Mouse (Mus musculus) hindbrain, embryonic 15.5 days (tissue): ENCODE measurements around the gene Atxn1l. TPM values are rescaled to one million over a fixed set of nuclear protein-coding genes. Genes with fewer than 3 reads are reported as not detected.

ENCODE experiments used
- ATAC-seq: fragments of 200-750 bp; cut with Nextera tagmentation; 2 replicates; pipeline ENCODE4 v1.8.0; 2017; ENCODE audit warnings: low read depth, moderate number of reproducible peaks, moderate TSS enrichment; ENCODE audit not compliant: low FRiP score
- H3K27ac ChIP-seq: fragments of 300-500 bp; sonication (generic); replicated peaks from 2 replicates; pipeline ENCODE4 v1.5.1; 2015; ENCODE audit warnings: mild to moderate bottlenecking, inconsistent platforms
- H3K27me3 ChIP-seq: fragments of 300-500 bp; sonication (generic); 2 replicates; pipeline ENCODE4 v1.6.1; 2015; ENCODE audit warnings: control low read depth, inconsistent platforms
- H3K36me3 ChIP-seq: fragments of 300-500 bp; sonication (generic); 2 replicates; pipeline ENCODE4 v1.6.1; 2015; ENCODE audit warnings: control low read depth, inconsistent platforms
- H3K4me1 ChIP-seq: fragments of 300-500 bp; sonication (generic); replicated peaks from 2 replicates; pipeline ENCODE4 v1.6.1; 2015; ENCODE audit warnings: control low read depth, inconsistent platforms
- H3K4me2 ChIP-seq: fragments of 300-500 bp; sonication (generic); 2 replicates; pipeline ENCODE4 v1.6.1; 2015; ENCODE audit warnings: moderate library complexity, mild to moderate bottlenecking, inconsistent platforms
- H3K4me3 ChIP-seq: fragments of 300-500 bp; sonication (generic); 2 replicates; pipeline ENCODE4 v1.5.1; 2015; ENCODE audit warnings: mild to moderate bottlenecking, inconsistent platforms
- H3K9ac ChIP-seq: fragments of 300-500 bp; sonication (generic); 2 replicates; pipeline ENCODE4 v1.6.1; 2015; ENCODE audit warnings: inconsistent platforms
- H3K9me3 ChIP-seq: fragments of 300-500 bp; sonication (generic); 2 replicates; pipeline ENCODE4 v1.6.1; 2016; ENCODE audit warnings: control low read depth, inconsistent platforms
- WGBS: fragments of 180-500 bp; shearing (Covaris S2); methylation state at CpG from one replicate; pipeline ENCODE4 v1.1.7; 2015; 5-methylcytosine and 5-hydroxymethylcytosine counted together
- polyA plus RNA-seq: library from polyadenylated mRNA; unstranded; fragments of >200 nt; fragmentation: Nextera tagmentation; extraction: Ambion mirVana; gene quantifications from 2 replicates; pipeline ENCODE4 v1.2.1, GENCODE M21; 2015

Gene Atxn1l
- 3.8 and 4.1 TPM in 2 replicates for polyA plus RNA-seq

DNA sequence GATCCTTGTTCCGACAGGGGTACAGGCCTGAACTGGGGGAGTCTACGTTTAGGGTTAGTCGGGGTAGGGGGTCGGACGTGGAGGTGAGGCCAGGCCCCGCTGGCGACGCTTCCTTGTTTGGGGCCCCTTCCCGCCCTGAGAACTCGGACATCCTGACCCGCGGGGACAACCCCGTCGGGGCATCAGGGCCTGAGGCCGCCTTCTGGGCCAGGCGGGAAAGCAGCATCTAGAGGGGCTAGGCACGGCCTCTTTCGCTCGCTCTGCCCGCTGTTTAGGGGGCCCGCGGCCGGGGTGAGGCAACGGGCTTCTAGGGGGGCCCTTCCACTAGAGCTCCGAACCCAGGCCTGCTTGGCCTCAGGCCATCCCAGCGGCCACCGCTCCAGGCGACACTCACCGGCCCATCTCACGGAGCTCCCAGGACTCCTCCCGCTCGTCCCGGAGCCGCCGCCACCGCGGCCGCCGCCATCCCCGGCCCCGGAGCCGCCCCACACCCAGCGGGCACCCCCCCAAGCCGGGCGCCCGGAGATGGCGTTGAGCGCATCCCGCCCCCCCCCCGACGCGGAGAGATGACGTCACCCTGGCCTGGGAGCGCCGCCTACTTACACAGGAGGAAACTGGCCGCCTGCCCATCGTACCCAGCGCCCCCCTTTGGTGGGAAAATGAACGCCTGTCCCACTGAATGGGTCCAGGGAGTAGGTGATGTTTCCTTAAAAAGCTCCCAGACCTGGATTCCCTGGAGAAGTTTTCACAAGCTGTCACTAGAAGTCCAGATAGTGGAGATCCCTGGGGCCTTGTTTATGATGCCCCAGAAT, at the start of gene Atxn1l:
Atxn1l (minus strand) TSS at position 503 of the 812 bp plus-strand sequence.
- peak within 1 kb of the TSS; percentile 74 for H3K27ac ChIP-seq
- no peaks in the 10 kb centered on the region for H3K9me3 ChIP-seq
- peak within 1 kb of the TSS; percentile 91 for H3K4me3 ChIP-seq
- peak; percentile 88 for ATAC-seq
- 2% methylated on average over 52 of the region's 59 CpGs for WGBS
- H3K9ac ChIP-seq = peak within 1 kb of the TSS; percentile 97
- peaks cover 19% of the 10 kb centered on the region for H3K36me3 ChIP-seq
- H3K27me3 ChIP-seq = no peaks in the 10 kb centered on the region
- peak within 1 kb of the TSS; percentile 86 for H3K4me2 ChIP-seq
- H3K4me1 ChIP-seq = peaks cover 14% of the 10 kb centered on the region

- Histone ChIP-seq H3K9me3 (no peaks in the 10 kb centered on the region), H3K4me1 (peaks cover 26% of the 10 kb centered on the region), H3K4me3 (peak overlapping the region; percentile 3; the same call in 1 of the 2 replicates), H3K4me2 (peak overlapping the region; percentile 96), H3K9ac (peak overlapping the region; percentile 9; the same call in 1 of the 2 replicates), H3K27me3 (no peaks in the 10 kb centered on the region), H3K36me3 (no peaks in the 10 kb centered on the region), H3K27ac (no peak overlapping the region)
- no peak for ATAC-seq
- WGBS = 72% methylated on average over 4 of the region's 4 CpGs
These were observed 43.0 kb upstream of the Atxn1l start for GRCm38 (mm10) chr8:109780548-109780947.

DNA sequence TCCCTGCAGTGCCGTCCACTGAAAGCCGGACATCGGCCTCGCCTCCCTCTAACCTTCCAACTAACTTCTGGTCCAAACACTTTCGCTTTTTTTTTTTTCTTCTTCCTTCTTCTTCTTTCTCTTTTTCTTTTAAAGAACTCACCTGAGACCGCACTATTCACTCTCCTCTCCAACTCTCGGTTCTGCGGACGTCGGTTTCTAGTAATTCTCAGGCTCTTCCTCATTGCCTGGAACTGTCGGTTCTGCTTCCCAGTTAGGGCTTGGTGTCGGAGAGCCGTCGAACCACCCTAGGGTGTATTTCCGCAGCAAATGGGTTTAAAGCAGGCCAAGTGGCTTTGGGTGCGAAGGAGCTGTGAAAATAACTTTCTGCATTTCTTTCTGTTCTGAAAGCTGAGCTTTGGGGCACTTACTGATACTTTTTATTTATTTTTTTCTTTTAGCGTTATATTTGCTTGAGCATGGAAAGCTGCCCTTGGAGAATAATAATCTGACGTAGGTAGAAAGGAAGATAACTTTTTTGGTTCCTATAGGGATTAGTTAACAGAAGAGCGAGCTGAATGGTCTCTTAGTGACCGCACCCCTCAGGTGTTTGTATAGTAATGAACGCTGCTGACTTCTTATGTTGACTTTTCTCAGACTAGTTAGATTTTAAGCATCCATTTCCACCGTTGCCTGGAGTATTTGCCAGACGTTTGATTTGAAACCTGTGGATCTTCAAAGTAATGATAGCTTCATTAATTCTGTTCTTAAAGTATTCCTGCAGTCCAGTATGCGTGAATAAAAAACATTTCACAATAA, 42.1 kb upstream of the Atxn1l start:
- H3K4me2 ChIP-seq = peak overlapping the region; percentile 96
- H3K27me3 ChIP-seq = 0 out of 2 replicates have a peak, but pooled peaks cover 4% of the 10 kb centered on the region
- H3K9me3 ChIP-seq = no peaks in the 10 kb centered on the region
- H3K9ac ChIP-seq = peak overlapping the region; percentile 97
- ATAC-seq = no peak
- H3K4me1 ChIP-seq = peaks cover 25% of the 10 kb centered on the region
- peak overlapping the region; percentile 99 for H3K27ac ChIP-seq
- no peaks in the 10 kb centered on the region for H3K36me3 ChIP-seq
- WGBS = 22% methylated on average over 24 of the region's 24 CpGs
- H3K4me3 ChIP-seq = peak overlapping the region; percentile 100

GRCm38 (mm10) chr8:109778993-109779421, 41.5 kb upstream of the Atxn1l start:
- peak; percentile 62; the same call in 1 of the 2 replicates for ATAC-seq

GRCm38 (mm10) chr8:109778280-109778977, 40.9 kb upstream of the Atxn1l start, which contains the start of gene Ap1g1:
Gene Ap1g1 (plus strand): TSS chr8:109778554.
- Histone ChIP-seq H3K36me3 (no peaks in the 10 kb centered on the region), H3K9me3 (no peaks in the 10 kb centered on the region), H3K9ac (peak within 1 kb of the TSS; percentile 97), H3K27me3 (peaks cover 6% of the 10 kb centered on the region; the same call in 1 of the 2 replicates), H3K4me1 (peaks cover 24% of the 10 kb centered on the region), H3K4me2 (peak within 1 kb of the TSS; percentile 96), H3K27ac (peak within 1 kb of the TSS; percentile 99), H3K4me3 (peak within 1 kb of the TSS; percentile 100)
- WGBS = under 1% methylated on average over 60 of the region's 64 CpGs
- ATAC-seq = peak; percentile 98

More at GRCm38 (mm10) chr8:109778993-109779421, 41.5 kb upstream of the Atxn1l start:
- peak overlapping the region; percentile 97 for H3K9ac ChIP-seq
- under 1% methylated on average over 32 of the region's 32 CpGs for WGBS
- peak overlapping the region; percentile 96 for H3K4me2 ChIP-seq
- peak overlapping the region; percentile 100 for H3K4me3 ChIP-seq
- no peaks in the 10 kb centered on the region for H3K36me3 ChIP-seq
- peaks cover 24% of the 10 kb centered on the region for H3K4me1 ChIP-seq
- H3K9me3 ChIP-seq = no peaks in the 10 kb centered on the region
- 0 out of 2 replicates have a peak, but pooled peaks cover 4% of the 10 kb centered on the region for H3K27me3 ChIP-seq
- peak overlapping the region; percentile 99 for H3K27ac ChIP-seq

DNA sequence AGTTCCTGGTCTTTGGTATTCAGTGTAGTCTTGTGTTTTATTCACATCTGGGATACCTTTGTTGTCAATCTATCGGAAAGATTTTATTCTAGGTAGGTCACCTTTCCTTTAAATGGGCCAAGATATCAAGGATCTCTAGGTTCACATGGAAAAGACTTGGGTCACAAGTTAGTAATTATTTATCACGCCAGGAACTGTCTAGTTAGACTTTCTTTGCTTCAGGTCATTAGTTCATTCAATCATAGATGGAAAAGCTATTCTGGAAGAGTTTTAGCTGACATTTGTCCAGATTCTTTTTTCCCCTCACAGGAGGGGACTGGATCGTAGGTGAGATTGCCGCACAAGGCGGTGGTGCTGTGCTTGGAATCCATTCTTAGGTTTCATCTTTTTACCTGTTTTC, 40.3 kb upstream of the Atxn1l start:
- Histone ChIP-seq H3K4me3 (peak overlapping the region; percentile 100), H3K27ac (peak overlapping the region; percentile 99), H3K9ac (peak overlapping the region; percentile 23; the same call in 1 of the 2 replicates), H3K4me2 (peak overlapping the region; percentile 96), H3K4me1 (peaks cover 24% of the 10 kb centered on the region), H3K36me3 (no peaks in the 10 kb centered on the region), H3K27me3 (peaks cover 7% of the 10 kb centered on the region; the same call in 1 of the 2 replicates), H3K9me3 (no peaks in the 10 kb centered on the region)
- WGBS = 23% methylated on average over 5 of the region's 5 CpGs
- no peak for ATAC-seq

- WGBS = 53% methylated on average over 3 of the region's 3 CpGs
- H3K27me3 ChIP-seq = peaks cover 7% of the 10 kb centered on the region; the same call in 1 of the 2 replicates
These were observed 35.6 kb upstream of the Atxn1l start for GRCm38 (mm10) chr8:109773154-109773553.

DNA sequence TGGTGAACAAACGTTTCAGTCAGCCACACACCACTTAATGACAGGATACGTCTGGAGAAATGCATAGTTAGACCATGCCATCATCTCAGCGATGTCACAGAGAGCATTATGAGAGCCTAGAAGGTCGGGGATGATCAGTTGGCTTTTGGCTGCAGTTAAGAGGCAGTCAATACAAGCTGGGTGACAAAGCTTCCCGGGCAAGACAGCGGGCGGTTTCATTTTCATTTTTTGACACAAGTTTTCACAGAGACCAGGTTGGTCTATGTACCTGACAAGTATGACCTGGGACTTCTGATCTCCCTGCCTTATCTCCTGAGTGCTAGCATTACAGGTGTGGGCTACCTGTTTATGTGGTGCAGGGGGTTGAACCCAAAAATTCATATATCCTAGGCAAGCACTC, 28.5 kb upstream of the Atxn1l start:
- H3K4me2 ChIP-seq = no peak overlapping the region
- no peaks in the 10 kb centered on the region for H3K9me3 ChIP-seq
- H3K36me3 ChIP-seq = no peaks in the 10 kb centered on the region
- WGBS = 81% methylated on average over 7 of the region's 7 CpGs
- no peak overlapping the region for H3K9ac ChIP-seq
- ATAC-seq = no peak
- no peaks in the 10 kb centered on the region for H3K27me3 ChIP-seq
- no peak overlapping the region for H3K27ac ChIP-seq
- H3K4me1 ChIP-seq = no peaks in the 10 kb centered on the region
- H3K4me3 ChIP-seq = no peak overlapping the region

More at GRCm38 (mm10) chr8:109773154-109773553, 35.6 kb upstream of the Atxn1l start:
- no peaks in the 10 kb centered on the region for H3K9me3 ChIP-seq
- no peak overlapping the region for H3K4me3 ChIP-seq
- H3K36me3 ChIP-seq = no peaks in the 10 kb centered on the region
- no peaks in the 10 kb centered on the region for H3K4me1 ChIP-seq
- no peak overlapping the region for H3K4me2 ChIP-seq
- no peak for ATAC-seq
- no peak overlapping the region for H3K9ac ChIP-seq
- no peak overlapping the region for H3K27ac ChIP-seq

GRCm38 (mm10) chr8:109764031-109764430, 26.5 kb upstream of the Atxn1l start:
- no peaks in the 10 kb centered on the region for H3K4me1 ChIP-seq
- H3K9me3 ChIP-seq = no peaks in the 10 kb centered on the region
- no peaks in the 10 kb centered on the region for H3K27me3 ChIP-seq
- 90% methylated on average over 6 of the region's 6 CpGs for WGBS
- no peak overlapping the region for H3K4me3 ChIP-seq
- H3K9ac ChIP-seq = no peak overlapping the region
- H3K36me3 ChIP-seq = no peaks in the 10 kb centered on the region
- ATAC-seq = no peak
- no peak overlapping the region for H3K4me2 ChIP-seq
- no peak overlapping the region for H3K27ac ChIP-seq

- no peak overlapping the region for H3K9ac ChIP-seq
- no peaks in the 10 kb centered on the region for H3K4me1 ChIP-seq
- WGBS = 35% methylated on average over 1 of the region's 1 CpGs
- H3K36me3 ChIP-seq = no peaks in the 10 kb centered on the region
- no peak overlapping the region for H3K4me2 ChIP-seq
- no peaks in the 10 kb centered on the region for H3K9me3 ChIP-seq
- H3K4me3 ChIP-seq = no peak overlapping the region
- no peak for ATAC-seq
- no peaks in the 10 kb centered on the region for H3K27me3 ChIP-seq
- H3K27ac ChIP-seq = no peak overlapping the region
These were observed 22.7 kb upstream of the Atxn1l start for GRCm38 (mm10) chr8:109760221-109760620.

DNA sequence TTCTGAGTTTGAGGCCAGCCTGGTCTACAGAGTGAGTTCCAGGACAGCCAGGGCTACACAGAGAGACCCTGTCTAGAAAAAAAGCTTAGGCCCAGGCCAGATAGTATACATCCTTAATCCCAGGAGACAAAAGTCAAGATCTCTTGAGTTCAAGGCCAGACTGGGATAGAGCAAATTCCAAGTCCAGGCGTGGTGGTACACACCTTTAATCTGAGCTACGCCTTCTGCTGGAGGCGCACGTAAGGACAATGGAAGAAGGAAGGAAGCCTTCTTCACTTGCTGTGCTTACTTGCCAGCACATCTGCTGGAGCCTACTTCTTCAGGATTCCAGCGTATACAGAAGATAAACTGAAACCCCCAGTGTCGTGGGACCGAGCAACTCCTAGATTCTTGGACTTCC, 21.9 kb upstream of the Atxn1l start:
- ATAC-seq = no peak

More for the DNA sequence above, 21.9 kb upstream of the Atxn1l start:
- Histone ChIP-seq H3K27ac (no peak overlapping the region), H3K9ac (no peak overlapping the region), H3K27me3 (no peaks in the 10 kb centered on the region), H3K36me3 (no peaks in the 10 kb centered on the region), H3K9me3 (no peaks in the 10 kb centered on the region), H3K4me2 (no peak overlapping the region), H3K4me1 (no peaks in the 10 kb centered on the region), H3K4me3 (no peak overlapping the region)
- 90% methylated on average over 7 of the region's 7 CpGs for WGBS
